In the genomic region with DNA sequence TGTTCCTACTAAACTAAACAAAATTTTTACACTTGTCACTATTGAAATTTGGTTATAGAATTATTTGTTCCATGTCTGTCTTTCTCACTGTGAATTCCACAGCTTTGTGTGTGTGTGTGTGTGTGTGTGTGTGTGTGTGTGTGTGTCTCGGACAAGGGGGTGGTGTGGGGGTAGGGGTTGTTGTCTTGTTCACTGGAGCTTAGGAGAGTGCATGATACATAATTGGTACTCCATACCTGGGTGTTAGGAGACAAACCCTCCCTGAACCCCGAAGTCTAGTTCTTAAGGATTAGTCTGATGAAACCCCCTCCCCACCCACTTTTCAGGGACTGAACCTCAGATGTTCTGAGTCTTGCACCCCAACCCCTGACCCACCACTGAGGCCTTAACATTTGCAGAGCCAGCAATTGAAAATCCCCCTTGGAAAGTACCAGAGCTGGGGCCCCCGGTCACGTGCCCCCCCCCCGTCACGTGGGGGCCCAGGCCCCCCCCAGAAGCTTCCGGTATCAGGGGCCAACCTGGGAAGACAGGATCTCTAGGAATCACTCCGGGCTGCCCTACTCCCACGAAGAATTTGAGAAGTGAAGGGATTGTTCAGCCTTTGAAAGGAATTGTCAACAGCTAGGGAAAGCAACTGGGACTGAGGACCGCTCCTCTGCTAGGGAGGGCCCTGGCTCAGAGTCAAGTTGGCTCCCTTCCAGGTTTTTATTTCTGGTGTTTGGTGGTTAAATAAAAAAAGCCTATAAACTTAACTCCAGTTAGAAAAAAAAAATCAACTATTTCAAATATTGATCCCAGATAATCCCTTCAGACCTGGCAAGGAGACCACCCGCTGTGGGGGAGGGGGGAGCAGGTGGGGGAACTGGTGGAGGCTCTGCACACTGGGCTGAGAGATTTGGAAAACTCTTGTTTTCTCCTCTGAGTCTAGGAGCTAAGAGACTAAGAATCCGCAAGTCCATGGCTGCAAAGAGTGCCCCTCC, we compare ENCODE assay signal across 8 mouse cellular contexts.
DNase-seq lines count a peak whose midpoint lies in the region; ATAC-seq lines count a peak whose summit lies in the region.

No protein-coding gene starts in this region.

- ATAC-seq in neural tube, embryonic 13.5 days (ENCODE audit: low read depth) = peak; percentile 77
- ATAC-seq in heart, embryonic 14.5 days (ENCODE audit: insufficient number of reproducible peaks, insufficient read depth, low FRiP score, low read depth) = peak; percentile 85
- ATAC-seq in kidney, embryonic 14.5 days (ENCODE audit: low FRiP score, low TSS enrichment) = peak; percentile 86
- ATAC-seq in liver, embryonic 11.5 days (replicated peaks; ENCODE audit: low FRiP score) = no peak
- no peak for ATAC-seq in granulocyte monocyte progenitor cell, adult 5-6 weeks (replicated peaks; ENCODE audit: poor library complexity, severe bottlenecking)

- peak overlapping the region; percentile 30 for H3K4me2 ChIP-seq in neural tube, embryonic 13.5 days
- peak overlapping the region; percentile 45 for H3K4me2 ChIP-seq in heart, embryonic 14.5 days (ENCODE audit: low read length)
- H3K4me2 ChIP-seq in kidney, embryonic 14.5 days (replicated peaks; ENCODE audit: low read depth, low read length) = no peak overlapping the region; the same call in none of the 2 replicates
- no peak overlapping the region for H3K4me2 ChIP-seq in liver, embryonic 11.5 days

- H3K36me3 ChIP-seq in neural tube, embryonic 13.5 days = no peaks in the 10 kb centered on the region
- H3K36me3 ChIP-seq in heart, embryonic 14.5 days (ENCODE audit: control insufficient read depth, insufficient read depth, low read length) = no peaks in the 10 kb centered on the region
- H3K36me3 ChIP-seq in kidney, embryonic 14.5 days (ENCODE audit: control insufficient read depth, insufficient read depth, low read length) = no peaks in the 10 kb centered on the region
- no peaks in the 10 kb centered on the region for H3K36me3 ChIP-seq in liver, embryonic 11.5 days (ENCODE audit: control insufficient read depth, insufficient read depth, low read length)

- no peak overlapping the region for H3K4me3 ChIP-seq in neural tube, embryonic 13.5 days
- no peak overlapping the region for H3K4me3 ChIP-seq in heart, embryonic 14.5 days (ENCODE audit: control insufficient read depth in 1 of 2, insufficient read depth in 1 of 2, low read depth in 1 of 2, low read length in 2 of 2)
- no peak overlapping the region for H3K4me3 ChIP-seq in kidney, embryonic 14.5 days (ENCODE audit: low read length)
- no peak overlapping the region for H3K4me3 ChIP-seq in liver, embryonic 11.5 days (ENCODE audit: low read depth, low read length)

- DNase-seq in neural tube, embryonic 10.5 days (ENCODE audit: extremely low spot score, low spot score) = no peak
- DNase-seq in fibroblast of lung, adult 2 months (ENCODE audit: low read depth) = peak; percentile 63
- DNase-seq in liver, embryonic 11.5 days (ENCODE audit: low spot score) = no peak
- peak; percentile 88 for DNase-seq in ovary, postnatal 10 days (ENCODE audit: low spot score)

- no peak overlapping the region for H3K9ac ChIP-seq in neural tube, embryonic 13.5 days
- peak overlapping the region; percentile 59; the same call in 1 of the 2 replicates for H3K9ac ChIP-seq in heart, embryonic 14.5 days (ENCODE audit: low read length)
- H3K9ac ChIP-seq in kidney, embryonic 14.5 days (ENCODE audit: low read depth, low read length) = no peak overlapping the region
- no peak overlapping the region for H3K9ac ChIP-seq in liver, embryonic 11.5 days (ENCODE audit: low read depth, low read length)

- H3K4me1 ChIP-seq in neural tube, embryonic 13.5 days (replicated peaks) = peaks cover 13% of the 10 kb centered on the region
- peaks cover 21 to 34% of the 10 kb centered on the region in 2 experiments for H3K4me1 ChIP-seq in heart, embryonic 14.5 days (ENCODE audit: control insufficient read depth in 2 of 2, insufficient read depth in 2 of 2, low read length in 2 of 2)
- peaks cover 9% of the 10 kb centered on the region for H3K4me1 ChIP-seq in kidney, embryonic 14.5 days (ENCODE audit: control insufficient read depth, insufficient read depth, low read length)
- no peaks in the 10 kb centered on the region for H3K4me1 ChIP-seq in liver, embryonic 11.5 days (replicated peaks; ENCODE audit: control insufficient read depth, insufficient read depth, low read length)

- no peaks in the 10 kb centered on the region for H3K27me3 ChIP-seq in neural tube, embryonic 13.5 days
- no peaks in the 10 kb centered on the region for H3K27me3 ChIP-seq in heart, embryonic 14.5 days (ENCODE audit: control insufficient read depth, insufficient read depth, low read length)
- no peaks in the 10 kb centered on the region for H3K27me3 ChIP-seq in kidney, embryonic 14.5 days (ENCODE audit: control insufficient read depth, insufficient read depth, low read length)
- no peaks in the 10 kb centered on the region for H3K27me3 ChIP-seq in liver, embryonic 11.5 days (replicated peaks; ENCODE audit: control insufficient read depth, insufficient read depth, low read length)

- 39% methylated on average over 12 of the region's 12 CpGs for WGBS in neural tube, embryonic 13.5 days
- WGBS in heart, embryonic 14.5 days = 17% methylated on average over 12 of the region's 12 CpGs
- 24% methylated on average over 12 of the region's 12 CpGs for WGBS in kidney, embryonic 14.5 days
- 57% methylated on average over 12 of the region's 12 CpGs for WGBS in liver, embryonic 11.5 days

- no peaks in the 10 kb centered on the region for H3K9me3 ChIP-seq in neural tube, embryonic 13.5 days
- H3K9me3 ChIP-seq in heart, embryonic 14.5 days (ENCODE audit: control insufficient read depth, low read length) = no peaks in the 10 kb centered on the region
- H3K9me3 ChIP-seq in kidney, embryonic 14.5 days (ENCODE audit: control insufficient read depth, low read length) = no peaks in the 10 kb centered on the region
- H3K9me3 ChIP-seq in liver, embryonic 11.5 days (ENCODE audit: control insufficient read depth, low read length) = no peaks in the 10 kb centered on the region

- H3K27ac ChIP-seq in neural tube, embryonic 13.5 days (replicated peaks) = peak overlapping the region; percentile 72
- H3K27ac ChIP-seq in heart, embryonic 14.5 days (replicated peaks in 1 of 2; ENCODE audit: control insufficient read depth in 1 of 2, insufficient read depth in 1 of 2, low read depth in 2 of 2, low read length in 2 of 2) = peak overlapping the region; percentile 66 to 86
- H3K27ac ChIP-seq in kidney, embryonic 14.5 days (ENCODE audit: low read depth, low read length) = peak overlapping the region; percentile 84
- peak overlapping the region; percentile 16; the same call in 1 of the 2 replicates for H3K27ac ChIP-seq in liver, embryonic 11.5 days (ENCODE audit: low read depth, low read length)

Comparison
In these comparisons a context has a peak if more than half of its experiments do, and no peak if none do; other contexts are left out.
1. ATAC-seq: peak in neural tube, embryonic 13.5 days (single experiment), heart, embryonic 14.5 days (single experiment) and kidney, embryonic 14.5 days (single experiment); none in liver, embryonic 11.5 days (single experiment) and granulocyte monocyte progenitor cell, adult 5-6 weeks (single experiment).
2. H3K27ac ChIP-seq: peak in every context shown above with its lines; median percentile 84 in kidney, embryonic 14.5 days; 76 in heart, embryonic 14.5 days; 72 in neural tube, embryonic 13.5 days; 16 in liver, embryonic 11.5 days.
3. H3K4me2 ChIP-seq: peak in neural tube, embryonic 13.5 days (single experiment) and heart, embryonic 14.5 days (single experiment); none in kidney, embryonic 14.5 days (single experiment) and liver, embryonic 11.5 days (single experiment).
4. DNase-seq: peak in fibroblast of lung, adult 2 months (single experiment) and ovary, postnatal 10 days (single experiment); none in neural tube, embryonic 10.5 days (single experiment) and liver, embryonic 11.5 days (single experiment).